Mouse (Mus musculus) liver, embryonic 14.5 days (tissue): ENCODE measurements around the gene Tcea3.

Source experiments
- CTCF ChIP-seq: IDR thresholded peaks from 2 replicates; pipeline ENCODE4 v1.5.1; 2016; ENCODE audit warnings: antibody characterized with exemption, low read depth, control low read depth
- EP300 ChIP-seq: IDR thresholded peaks from 2 replicates; pipeline ENCODE4 v1.6.1; 2016; ENCODE audit warnings: antibody characterized with exemption, low read depth

DNA sequence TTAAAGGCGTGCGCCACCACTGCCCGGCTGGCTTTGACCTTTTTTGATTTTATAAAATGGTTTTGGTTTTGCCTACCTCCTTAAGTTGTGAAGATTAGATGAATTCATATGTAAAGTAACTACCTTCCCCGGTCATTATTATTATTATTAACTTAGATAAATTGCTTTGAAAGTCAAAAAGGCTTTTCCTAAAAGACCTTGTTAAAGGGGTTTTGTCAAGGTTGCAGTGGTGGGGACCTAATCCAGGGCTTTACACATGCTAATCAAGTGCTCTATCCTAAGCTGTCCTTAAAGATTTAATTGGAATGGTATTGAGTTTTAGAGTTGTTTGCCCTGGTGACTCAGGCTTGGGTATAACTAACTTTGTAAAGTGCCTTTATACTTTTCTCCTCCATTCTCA, 70.1 kb downstream of the Tcea3 start:
- TF ChIP-seq CTCF (no peak), EP300 (no peak)
